Mouse (Mus musculus) C2C12 (cell line): ENCODE measurements around the gene Acat2.

Source experiments
- CEBPB ChIP-seq: IDR thresholded peaks from one replicate; pipeline ENCODE4 v1.6.1; 2011; ENCODE audit warnings: low read depth, mild to moderate bottlenecking, control low read depth, moderate library complexity
- CTCF ChIP-seq: IDR thresholded peaks from one replicate; pipeline ENCODE4 v1.5.1; 2011; ENCODE audit not compliant: control insufficient read depth, insufficient read depth, insufficient read length
- MAX ChIP-seq: IDR thresholded peaks from one replicate; pipeline ENCODE4 v1.6.1; 2011; ENCODE audit warnings: mild to moderate bottlenecking, control low read depth
- MYOG ChIP-seq: IDR thresholded peaks from one replicate; pipeline ENCODE4 v1.6.1; 2011; ENCODE audit not compliant: control insufficient read depth, insufficient read length; ENCODE audit errors: extremely low read depth
- USF1 ChIP-seq: IDR thresholded peaks from one replicate; pipeline ENCODE4 v1.6.1; 2011; ENCODE audit warnings: low read depth, mild to moderate bottlenecking, control low read depth, moderate library complexity

- TF ChIP-seq CTCF (no peak), MAX (no peak), MYOG (no peak), USF1 (no peak), CEBPB (no peak)
Measured at GRCm38 (mm10) chr17:12991194-12991634, 30.7 kb upstream of the Acat2 start.
